Mouse (Mus musculus): ENCODE data around the gene Ifi203. TPM values are rescaled to one million over a fixed set of nuclear protein-coding genes. Genes with fewer than 3 reads are reported as not detected.
"Not testable (repeated sequence)": the region's sequence is repeated elsewhere in the genome, so short reads cannot be mapped to it uniquely, and the experiment has no call there.

Gene Ifi203
- polyA plus RNA-seq (2012; rRNA removed) = 1.0 and 1.1 TPM in 2 replicates

GRCm38 (mm10) chr1:173941924-173942779 lies at the start of gene Ifi203, which contains the start of gene Mndal:
TSS of gene Ifi203 (minus strand) at chr1:173942672.
TSS of gene Mndal (minus strand) at chr1:173942491.
- not testable (repeated sequence) for H3K4me1 ChIP-seq (ENCODE audit: control insufficient read depth, insufficient read depth, low read length); H3K4me3 ChIP-seq (ENCODE audit: insufficient read depth, low read length); H3K27ac ChIP-seq (ENCODE audit: insufficient read depth, low read length)

GRCm38 (mm10) chr1:173982694-173983305 lies 40.3 kb upstream of the Ifi203 start, which contains the start of gene Ifi202b:
TSS of gene Ifi202b (minus strand) at chr1:173982744.
- not testable (repeated sequence) for H3K4me1 ChIP-seq (ENCODE audit: control insufficient read depth, insufficient read depth, low read length); H3K27ac ChIP-seq (ENCODE audit: insufficient read depth, low read length); H3K4me3 ChIP-seq (ENCODE audit: insufficient read depth, low read length)

- H3K27ac ChIP-seq (ENCODE audit: insufficient read depth, low read length); H3K4me1 ChIP-seq (ENCODE audit: control insufficient read depth, insufficient read depth, low read length): not testable (repeated sequence)
Observed at GRCm38 (mm10) chr1:173981038-173981437, 38.6 kb upstream of the Ifi203 start.

GRCm38 (mm10) chr1:173977622-173978021 lies 35.1 kb upstream of the Ifi203 start:
- Histone ChIP-seq H3K4me3 (ENCODE audit: insufficient read depth, low read length) (no peak overlapping the region), H3K27ac (ENCODE audit: insufficient read depth, low read length) (no peak overlapping the region), H3K4me1 (ENCODE audit: control insufficient read depth, insufficient read depth, low read length) (no peaks in the 10 kb centered on the region; the same call in 1 of the 2 replicates)
- no peak for TF ChIP-seq POLR2A (IDR thresholded peaks at IDR 0.05; ENCODE audit: extremely low read depth, insufficient read depth, low read length)
- TF ChIP-seq CTCF (IDR thresholded peaks at IDR 0.05; ENCODE audit: extremely low read depth, insufficient read depth, low read length) = no peak

More at GRCm38 (mm10) chr1:173981038-173981437, 38.6 kb upstream of the Ifi203 start:
- H3K4me3 ChIP-seq (ENCODE audit: insufficient read depth, low read length) = not testable (repeated sequence)

- TF ChIP-seq POLR2A (IDR thresholded peaks at IDR 0.05; ENCODE audit: extremely low read depth, insufficient read depth, low read length) (no peak), CTCF (IDR thresholded peaks at IDR 0.05; ENCODE audit: extremely low read depth, insufficient read depth, low read length) (no peak)
- H3K4me3 ChIP-seq (ENCODE audit: insufficient read depth, low read length) = no peak overlapping the region
Observed at GRCm38 (mm10) chr1:173973111-173973510, 30.6 kb upstream of the Ifi203 start.

GRCm38 (mm10) chr1:173961491-173961890 lies 19.0 kb upstream of the Ifi203 start:
- not testable (repeated sequence) for H3K27ac ChIP-seq (ENCODE audit: insufficient read depth, low read length); H3K4me3 ChIP-seq (ENCODE audit: insufficient read depth, low read length); H3K4me1 ChIP-seq (ENCODE audit: control insufficient read depth, insufficient read depth, low read length)

More at GRCm38 (mm10) chr1:173973111-173973510, 30.6 kb upstream of the Ifi203 start:
- Histone ChIP-seq H3K4me1 (ENCODE audit: control insufficient read depth, insufficient read depth, low read length) (no peaks in the 10 kb centered on the region; the same call in 1 of the 2 replicates), H3K27ac (ENCODE audit: insufficient read depth, low read length) (no peak overlapping the region)

- H3K4me1 ChIP-seq (ENCODE audit: control insufficient read depth, insufficient read depth, low read length); H3K27ac ChIP-seq (ENCODE audit: insufficient read depth, low read length): not testable (repeated sequence)
Observed at GRCm38 (mm10) chr1:173959998-173960397, 17.5 kb upstream of the Ifi203 start.

GRCm38 (mm10) chr1:173955839-173956527 lies 13.5 kb upstream of the Ifi203 start:
- H3K4me1 ChIP-seq (ENCODE audit: control insufficient read depth, insufficient read depth, low read length); H3K4me3 ChIP-seq (ENCODE audit: insufficient read depth, low read length); H3K27ac ChIP-seq (ENCODE audit: insufficient read depth, low read length): not testable (repeated sequence)

More at GRCm38 (mm10) chr1:173959998-173960397, 17.5 kb upstream of the Ifi203 start:
- not testable (repeated sequence) for H3K4me3 ChIP-seq (ENCODE audit: insufficient read depth, low read length)

- Histone ChIP-seq H3K27ac (ENCODE audit: insufficient read depth, low read length) (no peak overlapping the region), H3K4me1 (ENCODE audit: control insufficient read depth, insufficient read depth, low read length) (no peaks in the 10 kb centered on the region), H3K4me3 (ENCODE audit: insufficient read depth, low read length) (no peak overlapping the region)
- TF ChIP-seq POLR2A (IDR thresholded peaks at IDR 0.05; ENCODE audit: extremely low read depth, insufficient read depth, low read length) (no peak), CTCF (IDR thresholded peaks at IDR 0.05; ENCODE audit: extremely low read depth, insufficient read depth, low read length) (no peak)
Observed at GRCm38 (mm10) chr1:173955071-173955796, 12.8 kb upstream of the Ifi203 start.

GRCm38 (mm10) chr1:173953563-173953962 lies 11.1 kb upstream of the Ifi203 start:
- Histone ChIP-seq H3K4me1 (ENCODE audit: control insufficient read depth, insufficient read depth, low read length) (no peaks in the 10 kb centered on the region), H3K4me3 (ENCODE audit: insufficient read depth, low read length) (no peak overlapping the region), H3K27ac (ENCODE audit: insufficient read depth, low read length) (no peak overlapping the region)
- TF ChIP-seq CTCF (IDR thresholded peaks at IDR 0.05; ENCODE audit: extremely low read depth, insufficient read depth, low read length) (no peak), POLR2A (IDR thresholded peaks at IDR 0.05; ENCODE audit: extremely low read depth, insufficient read depth, low read length) (no peak)

- H3K4me3 ChIP-seq (ENCODE audit: insufficient read depth, low read length); H3K27ac ChIP-seq (ENCODE audit: insufficient read depth, low read length); H3K4me1 ChIP-seq (ENCODE audit: control insufficient read depth, insufficient read depth, low read length): not testable (repeated sequence)
Observed at GRCm38 (mm10) chr1:173949044-173949443, 6.6 kb upstream of the Ifi203 start.

- H3K27ac ChIP-seq (ENCODE audit: insufficient read depth, low read length); H3K4me1 ChIP-seq (ENCODE audit: control insufficient read depth, insufficient read depth, low read length); H3K4me3 ChIP-seq (ENCODE audit: insufficient read depth, low read length): not testable (repeated sequence)
Observed at GRCm38 (mm10) chr1:173942780-173943066, 251 bp upstream of the Ifi203 start.

- not testable (repeated sequence) for H3K4me3 ChIP-seq (ENCODE audit: insufficient read depth, low read length); H3K27ac ChIP-seq (ENCODE audit: insufficient read depth, low read length); H3K4me1 ChIP-seq (ENCODE audit: control insufficient read depth, insufficient read depth, low read length)
Observed at GRCm38 (mm10) chr1:173941522-173941921, 950 bp downstream of the Ifi203 start.

- not testable (repeated sequence) for H3K4me1 ChIP-seq (ENCODE audit: control insufficient read depth, insufficient read depth, low read length); H3K4me3 ChIP-seq (ENCODE audit: insufficient read depth, low read length); H3K27ac ChIP-seq (ENCODE audit: insufficient read depth, low read length)
Observed at GRCm38 (mm10) chr1:173919279-173919678, 23.2 kb downstream of the Ifi203 start.
